Mouse (Mus musculus) adrenal gland, postnatal 4 days (tissue): ENCODE results near the gene Spats1. TPM values are rescaled to one million over a fixed set of nuclear protein-coding genes. Genes with fewer than 3 reads are reported as not detected.
A peak's percentile ranks its signal among the peaks of the same experiment; 100 is the strongest.
"Not testable (repeated sequence)": the region's sequence is repeated elsewhere in the genome, so short reads cannot be mapped to it uniquely, and the experiment has no call there.

ENCODE experiments used
- DNase-seq, 2 experiments: peaks; one replicate each; pipeline ENCODE4 v3.0.0; 2021 to 2022; ENCODE audit warnings: low spot score in 2 of 2, mixed read lengths in 2 of 2
- total RNA-seq, 2 experiments: library from RNA; stranded (reverse); gene quantifications; 2 replicates each; pipeline ENCODE4 v1.2.3; 2021

Spats1 gene
- total RNA-seq, 2 experiments from 2014 or later, result 0.48 TPM; not detected in 1

DNA sequence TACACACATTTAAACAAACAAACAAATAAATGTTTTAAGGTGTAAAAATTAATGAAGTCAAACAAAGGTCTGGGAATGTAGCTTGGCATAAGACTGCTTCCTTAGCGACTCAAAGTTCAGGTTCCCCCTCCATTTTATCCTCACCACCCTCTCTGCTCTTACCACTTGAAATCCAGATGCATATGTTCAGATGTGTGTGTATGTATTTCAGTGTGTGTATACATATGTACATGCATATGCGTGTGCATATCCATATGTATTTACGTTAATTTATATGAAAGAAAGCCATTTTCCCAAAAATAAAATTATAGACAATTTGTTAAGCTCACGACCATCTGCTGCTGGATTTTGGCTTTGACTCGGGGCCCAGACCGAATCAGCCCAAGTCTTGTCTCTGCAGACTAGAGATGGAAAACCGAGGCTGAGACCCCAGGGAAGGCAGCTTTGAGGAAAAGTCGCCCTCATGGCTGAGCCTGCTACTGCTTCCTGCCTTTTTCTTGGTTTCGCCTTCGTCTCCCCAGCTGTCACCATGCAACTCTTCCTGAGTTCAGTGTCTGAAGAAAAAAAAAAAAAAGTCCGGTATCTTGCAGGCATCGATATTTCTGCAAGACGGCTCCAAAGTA, 15.4 kb upstream of the Spats1 start:
- DNase-seq, result no peak

DNA sequence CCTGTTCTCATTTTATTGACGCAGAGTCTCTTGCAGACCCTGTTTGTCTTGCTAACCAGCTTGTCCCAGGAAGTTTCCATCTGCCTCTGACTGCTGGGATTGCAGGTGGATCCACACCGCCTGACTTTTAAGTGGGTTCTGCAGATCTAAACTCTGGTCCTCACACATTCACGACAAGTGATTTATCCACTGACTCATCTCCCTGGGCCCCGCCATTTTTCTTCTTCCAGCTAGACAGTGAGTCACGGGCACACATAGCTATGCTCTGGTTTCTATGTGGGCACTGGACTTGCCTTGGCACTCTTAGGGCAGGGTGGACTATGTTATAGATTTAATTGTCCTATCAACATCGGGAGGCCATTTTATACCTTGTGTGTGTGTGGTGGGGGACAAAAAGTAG, 14.5 kb upstream of the Spats1 start:
- DNase-seq, result no peak

DNA sequence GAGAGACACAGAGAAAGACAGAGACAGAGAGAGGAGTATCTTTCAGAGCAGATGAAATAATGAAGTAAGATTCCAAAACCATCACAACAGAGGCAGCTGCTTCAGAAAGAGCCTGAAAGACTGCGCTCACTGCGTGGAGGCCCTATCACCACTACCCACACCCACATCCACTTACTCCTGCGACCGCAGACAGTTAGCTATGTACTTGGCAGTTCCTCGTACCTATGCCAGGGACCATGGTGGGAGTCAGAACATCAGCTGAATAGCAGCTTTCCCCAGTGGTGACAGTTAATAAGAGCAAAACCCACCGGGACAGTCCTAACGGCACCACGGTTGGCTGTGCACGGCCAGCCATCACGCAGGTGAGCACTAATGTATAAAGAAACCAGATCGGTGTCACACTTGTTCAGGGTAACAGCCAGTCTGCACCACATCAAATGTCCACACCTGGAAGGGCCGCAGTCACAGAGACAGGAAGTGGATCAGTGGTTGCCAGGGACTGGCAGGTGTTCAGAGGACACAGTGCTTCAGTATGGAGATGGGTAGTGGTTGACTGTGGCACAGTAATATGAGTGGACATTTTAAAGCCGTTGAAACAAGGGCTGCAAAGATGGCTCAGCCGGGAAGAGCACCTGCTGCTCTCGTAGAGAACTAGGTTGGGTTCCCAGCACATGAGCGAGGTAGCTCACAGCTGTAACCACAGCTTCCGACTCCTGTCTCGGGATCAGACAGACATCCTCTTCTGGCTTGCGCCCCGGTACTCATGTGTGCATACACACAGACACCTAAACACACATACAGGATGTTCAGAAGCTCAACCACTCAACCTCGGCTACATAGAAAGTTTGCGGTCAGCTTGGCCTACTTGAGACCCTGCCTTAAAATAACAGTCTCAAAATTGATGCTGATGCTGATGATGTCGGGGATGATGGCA, 13.4 kb upstream of the Spats1 start:
- DNase-seq, result no peak

DNA sequence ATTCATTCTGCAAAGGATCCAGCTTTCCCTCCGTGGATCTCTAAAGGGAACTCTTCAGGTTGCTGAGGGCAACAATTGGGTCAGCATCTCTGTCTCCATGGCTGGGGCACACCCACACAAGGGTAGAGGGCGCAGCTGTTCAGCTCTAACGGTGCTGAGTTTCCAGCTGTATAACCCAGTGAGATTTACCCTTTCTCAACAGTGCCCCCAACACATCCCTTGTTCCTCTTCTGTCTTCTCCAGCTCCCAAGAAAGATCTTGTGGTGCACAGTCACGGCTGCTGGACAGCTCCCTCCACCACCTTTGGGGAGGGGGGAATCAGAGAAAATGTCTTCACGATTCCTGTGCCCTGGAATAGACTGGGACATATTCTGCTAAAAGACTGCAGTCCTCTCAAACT, 12.0 kb upstream of the Spats1 start:
- DNase-seq, result no peak

DNA sequence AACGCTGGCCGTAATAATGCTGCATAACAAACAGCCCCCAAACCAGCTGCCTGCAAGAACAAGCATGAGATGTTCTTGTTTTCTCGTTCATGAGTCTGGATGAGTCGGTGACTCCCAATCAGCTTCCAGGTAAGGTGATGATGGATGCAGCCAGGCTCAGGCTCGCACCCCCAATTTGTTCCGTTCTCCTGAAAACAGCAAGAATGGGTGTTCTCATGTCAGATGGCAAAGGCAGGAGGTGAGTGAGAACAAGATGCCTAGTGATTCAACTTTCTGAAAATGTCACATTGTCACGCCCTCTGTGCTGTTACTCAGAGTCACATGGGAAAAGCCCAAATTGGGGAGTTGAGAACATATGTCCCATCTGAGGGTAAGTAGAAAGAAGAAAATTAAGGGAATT, 10.4 kb upstream of the Spats1 start:
- no peak for DNase-seq

DNA sequence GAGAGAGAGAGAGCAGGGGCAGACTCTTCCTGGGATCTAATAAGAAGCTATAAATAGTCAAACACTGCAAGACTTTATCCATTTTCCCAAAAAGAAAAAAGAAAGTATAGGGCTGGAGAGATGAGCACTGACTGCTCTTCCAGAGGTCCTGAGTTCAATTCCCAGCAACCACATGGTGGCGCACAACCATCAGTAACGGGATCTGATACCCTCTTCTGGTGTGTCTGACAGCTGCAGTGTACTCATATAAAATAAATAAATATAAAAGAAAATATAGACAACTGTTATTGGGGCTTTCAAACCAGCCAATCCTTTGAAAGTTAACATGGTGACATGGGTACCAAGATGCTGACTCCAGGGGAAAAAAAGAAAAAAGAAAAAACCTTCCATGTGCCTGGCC, 5.2 kb upstream of the Spats1 start:
- no peak for DNase-seq

DNA sequence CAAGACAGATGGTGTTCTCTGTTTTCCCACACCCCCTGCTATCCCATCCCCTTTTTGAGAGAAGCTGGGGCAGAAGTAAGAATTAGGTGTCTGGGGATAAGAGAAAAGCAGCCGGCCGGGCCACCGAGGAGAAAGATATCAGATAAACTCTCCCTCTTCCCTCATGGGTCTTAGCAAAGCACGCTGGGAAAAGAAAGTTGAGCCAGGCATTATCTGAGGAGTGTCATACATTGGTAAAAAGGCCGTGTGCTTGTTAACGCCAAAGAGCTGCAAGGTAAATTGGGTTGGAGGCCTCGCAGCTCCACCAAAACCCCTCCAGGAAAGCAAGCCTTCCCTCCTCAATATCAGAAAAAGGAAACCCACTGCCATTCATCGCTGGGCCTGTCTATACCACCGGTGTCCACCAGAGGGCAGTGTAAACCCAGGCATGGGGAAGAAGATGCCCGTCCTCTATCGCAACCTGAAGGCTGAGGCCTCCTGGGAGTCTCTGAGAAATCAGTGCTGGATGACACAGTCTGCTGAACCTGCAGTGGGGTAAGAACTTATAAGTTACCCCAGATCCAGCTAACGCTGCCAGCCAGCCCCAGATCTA, 3.1 kb upstream of the Spats1 start:
- peak; percentile 52 to 77 for DNase-seq

DNA sequence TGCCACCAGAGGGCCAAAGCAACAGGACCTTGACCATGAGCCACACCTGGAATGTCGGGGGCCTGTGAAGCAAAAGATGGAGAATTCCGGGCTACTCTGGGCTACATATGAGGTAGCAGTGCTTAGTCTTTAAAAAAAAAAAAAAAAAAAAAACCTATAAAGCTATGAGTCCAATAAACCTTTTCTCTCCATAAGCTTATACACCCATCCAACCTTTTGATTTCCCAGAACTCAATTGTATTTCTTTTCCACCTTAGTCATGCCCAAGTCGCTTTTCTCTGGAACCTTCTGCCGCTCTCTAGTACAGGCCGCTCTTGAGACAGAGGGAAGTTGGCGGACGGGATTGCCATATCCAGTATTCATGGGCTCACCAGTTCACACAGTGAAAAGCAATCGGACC, 1.1 kb downstream of the Spats1 start:
- DNase-seq, result no peak

DNA sequence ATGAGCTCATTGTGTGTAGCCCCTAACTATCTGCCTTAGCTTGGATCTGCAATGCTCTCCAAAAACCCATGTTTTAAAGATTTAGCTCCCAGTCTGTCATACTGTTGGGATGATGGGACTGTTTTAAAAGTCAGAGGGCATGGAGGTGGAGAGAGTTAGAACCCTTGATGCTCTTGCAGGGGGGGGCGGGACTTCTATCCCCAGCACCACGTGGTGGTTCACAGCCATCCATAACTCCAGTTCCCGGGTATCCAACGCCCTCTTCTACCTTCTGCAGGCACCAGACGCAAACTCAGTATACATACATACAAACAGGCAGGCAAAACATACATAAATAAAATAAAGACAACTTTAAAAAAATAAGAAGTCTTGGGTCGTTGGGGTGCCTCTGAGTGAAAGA, 1.5 kb downstream of the Spats1 start:
- DNase-seq, result no peak

DNA sequence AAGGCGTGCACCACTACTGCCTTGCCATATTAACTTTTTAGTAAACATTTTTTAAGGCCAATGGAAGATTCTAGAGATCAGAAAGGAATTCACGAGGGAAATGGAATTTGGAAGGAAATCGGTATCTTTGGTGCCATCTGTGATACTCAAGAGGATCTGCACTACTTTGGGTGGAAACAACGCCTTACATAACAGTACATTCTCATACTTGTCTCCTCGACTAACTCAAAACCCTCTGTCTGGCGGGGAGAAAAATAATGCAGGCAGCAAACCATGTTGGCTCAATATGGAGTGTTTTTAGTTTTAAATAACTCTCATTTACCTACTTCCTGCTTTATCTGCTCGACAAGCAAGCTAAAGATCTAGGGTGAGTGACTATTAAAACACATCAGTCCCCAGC, 4.5 kb downstream of the Spats1 start:
- DNase-seq, result no peak

DNA sequence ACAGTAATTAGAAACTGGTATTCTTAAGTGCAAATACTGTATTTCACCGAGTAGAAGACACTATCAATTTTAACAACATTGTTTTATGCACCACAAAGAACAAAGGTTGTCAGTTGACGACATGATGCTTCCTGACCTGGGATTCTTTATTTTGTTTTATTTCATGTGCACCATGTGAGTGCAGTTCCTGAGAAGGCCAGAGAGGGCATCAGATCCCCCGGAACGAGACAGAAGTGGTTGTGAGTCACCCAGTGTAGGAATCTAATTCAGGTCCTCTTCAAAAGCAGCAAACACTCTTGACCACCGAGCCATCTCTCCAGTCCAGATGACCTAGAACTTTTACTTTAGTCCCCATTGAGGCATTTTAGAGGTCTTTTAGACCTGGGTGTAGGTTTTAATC, 6.9 kb downstream of the Spats1 start:
- no peak for DNase-seq

DNA sequence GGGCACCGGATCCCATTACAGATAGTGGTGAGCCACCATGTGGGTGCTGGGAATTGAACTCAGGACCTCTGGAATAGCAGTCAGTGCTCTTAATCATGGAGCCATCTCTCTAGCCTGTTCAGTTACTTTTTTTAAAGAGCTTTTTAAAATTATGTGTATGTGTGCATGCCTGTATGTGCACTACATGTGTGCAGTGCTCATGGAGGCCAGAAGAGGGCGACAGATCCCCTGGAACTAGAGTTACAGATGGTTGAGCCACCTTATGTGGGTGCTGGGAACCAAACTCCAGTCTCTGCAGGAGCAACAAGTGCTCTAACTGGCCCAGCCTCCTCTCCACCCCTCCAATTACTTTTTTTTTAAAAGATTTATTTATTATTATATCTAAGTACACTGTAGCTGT, 8.5 kb downstream of the Spats1 start:
- no peak for DNase-seq

DNA sequence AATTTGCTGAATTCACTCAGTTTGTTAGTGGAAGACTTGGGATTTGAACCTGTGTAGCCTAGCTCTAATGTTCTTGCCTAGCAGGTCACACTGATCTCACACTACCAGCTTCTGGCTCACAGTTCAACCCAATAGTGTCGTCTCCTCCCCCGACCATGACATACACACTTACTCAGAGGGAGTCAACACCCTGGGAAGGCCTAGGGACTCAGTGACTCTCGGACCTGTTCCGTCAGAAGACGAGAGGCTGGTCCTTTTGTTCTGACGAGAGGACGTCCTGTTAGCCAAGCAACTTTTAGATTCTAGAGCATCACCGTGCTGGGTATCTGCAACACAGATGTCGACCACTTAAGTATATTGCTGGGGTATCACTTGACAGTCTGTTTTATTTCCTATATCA, 11.0 kb downstream of the Spats1 start:
- no peak for DNase-seq

DNA sequence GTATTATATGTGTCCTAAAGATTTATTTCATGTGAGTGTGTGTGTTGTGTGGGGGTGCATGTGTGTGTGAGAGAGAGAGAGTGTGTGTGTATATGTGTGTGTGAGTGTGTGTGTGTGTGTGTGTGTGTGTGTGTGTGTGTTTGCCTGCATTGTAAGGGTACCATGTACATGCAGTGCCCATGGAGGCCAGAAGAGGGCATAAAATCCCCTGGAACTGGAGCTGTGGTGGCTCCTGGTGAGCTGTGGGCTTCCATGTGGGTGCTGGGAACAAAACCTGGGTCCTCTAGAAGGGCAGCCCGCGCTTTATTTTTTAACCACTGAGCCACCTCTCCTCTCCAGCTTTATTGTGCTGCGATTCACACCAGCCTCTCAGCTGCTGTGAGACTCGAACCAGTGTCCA, 12.7 kb downstream of the Spats1 start:
- no peak for DNase-seq

DNA sequence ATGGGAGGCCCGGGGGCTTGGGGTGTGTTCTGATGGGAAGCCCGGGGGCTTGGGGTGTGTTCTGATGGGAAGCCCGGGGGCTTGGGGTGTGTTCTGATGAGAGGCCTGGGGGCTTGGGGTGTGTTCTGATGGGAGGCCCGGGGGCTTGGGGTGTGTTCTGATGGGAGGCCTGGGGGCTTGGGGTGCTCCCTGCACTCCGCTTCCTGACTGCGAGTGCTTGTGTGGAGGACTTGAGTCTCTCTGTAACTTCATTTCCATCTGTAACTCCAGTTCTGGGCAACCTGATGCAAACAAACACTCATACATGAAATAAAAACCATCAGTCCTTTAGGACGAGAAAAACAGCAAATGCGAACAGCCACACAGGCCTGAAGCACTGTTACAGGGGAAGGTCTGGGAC, 16.2 kb downstream of the Spats1 start:
- no peak for DNase-seq

DNA sequence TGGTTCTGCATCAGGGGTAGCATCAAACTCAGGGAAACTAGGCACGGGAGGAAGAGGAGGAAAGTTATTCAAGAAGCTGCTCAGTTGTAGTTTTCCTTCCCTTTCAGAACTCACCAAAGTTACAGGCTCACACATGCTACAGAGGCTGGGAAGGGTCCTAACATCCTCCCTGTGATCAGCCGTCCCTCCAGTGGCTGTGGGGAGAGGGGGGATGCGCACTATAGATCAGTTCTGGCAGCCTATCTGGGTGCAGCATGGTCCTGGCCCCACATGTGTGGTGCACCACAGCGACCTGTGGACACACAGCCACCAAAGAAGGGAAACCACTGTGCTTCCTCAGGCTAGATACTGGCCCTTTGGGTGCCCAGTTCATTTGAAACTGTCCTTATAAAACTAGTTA, 16.7 kb downstream of the Spats1 start:
- DNase-seq, result no peak

DNA sequence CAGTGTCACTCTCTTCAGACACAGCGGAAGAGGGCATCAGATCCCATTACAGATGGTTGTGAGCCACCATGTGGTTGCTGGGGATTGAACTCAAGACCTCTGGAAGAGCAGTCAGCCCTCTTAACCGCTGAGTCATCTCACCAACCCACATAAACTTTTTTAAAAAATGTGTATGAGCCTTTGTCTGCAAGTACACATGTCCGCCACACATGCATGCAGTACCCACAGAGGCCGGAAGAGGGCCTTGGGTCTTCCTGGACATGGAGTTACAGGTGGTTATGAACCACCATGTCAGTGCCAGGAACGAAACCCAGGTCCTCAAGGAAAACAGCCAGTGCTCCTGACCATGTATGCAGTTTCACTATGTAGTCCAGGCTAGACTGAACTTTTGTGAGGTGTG, 17.7 kb downstream of the Spats1 start:
- no peak for DNase-seq

DNA sequence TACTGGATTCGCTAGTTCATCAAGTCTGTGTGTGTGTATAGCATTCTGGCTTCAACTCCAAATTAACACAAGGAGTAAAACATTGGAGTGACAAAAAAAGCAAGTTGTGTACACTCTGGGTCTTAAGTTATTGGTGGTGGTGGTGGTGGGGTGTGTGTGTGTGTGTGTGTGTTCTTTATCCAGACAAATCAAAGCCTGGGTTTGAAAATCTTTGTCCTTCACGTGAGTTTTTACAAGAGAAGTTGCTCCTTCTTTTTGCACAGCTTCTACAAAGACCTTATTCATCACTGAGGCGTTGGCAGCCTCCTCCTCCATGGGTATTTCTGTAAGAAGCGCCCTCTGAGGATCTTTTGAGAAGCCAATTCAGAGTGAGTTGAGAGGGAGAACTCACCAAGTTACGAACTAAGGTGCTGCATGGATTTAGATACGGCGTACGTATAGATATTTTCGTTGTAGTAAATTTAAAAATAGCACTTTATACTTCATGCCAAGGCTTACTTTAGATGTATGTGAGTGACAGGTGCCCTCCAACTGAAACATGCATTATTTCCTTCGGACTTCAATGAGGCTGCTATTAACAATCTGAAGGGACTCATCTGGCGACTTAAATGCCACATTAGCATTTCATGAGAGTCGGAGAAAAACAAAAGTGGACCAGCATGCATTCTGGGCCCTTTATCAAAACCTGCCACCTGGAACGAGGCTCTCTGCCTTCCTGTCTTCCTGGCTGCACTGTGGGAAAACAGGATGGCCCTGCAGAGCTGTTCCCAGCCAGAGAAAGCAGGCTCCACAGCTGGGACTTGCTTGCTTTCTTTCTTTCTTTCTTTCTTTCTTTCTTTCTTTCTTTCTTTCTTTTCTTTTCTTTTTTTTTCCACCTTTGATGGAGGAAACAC, 18.7 kb downstream of the Spats1 start:
- DNase-seq, result no peak

DNA sequence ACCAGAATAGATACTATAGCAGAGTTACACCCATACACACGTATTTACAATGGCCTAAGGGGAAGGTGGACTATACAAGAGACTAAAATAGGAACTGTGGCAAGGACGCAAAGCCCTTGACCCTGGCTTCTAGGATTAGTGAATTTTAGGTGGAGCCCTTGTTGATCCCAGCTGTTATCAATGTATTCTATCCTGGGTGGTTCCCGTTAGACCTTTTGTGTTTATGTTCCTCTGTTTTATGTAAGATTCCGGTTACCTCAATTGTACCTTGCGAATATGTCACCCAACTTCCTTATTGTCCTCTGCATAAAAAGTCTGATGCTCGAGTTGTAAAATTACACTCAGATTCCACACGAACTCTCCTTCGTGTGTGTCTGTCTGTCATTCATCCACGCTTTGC, 19.4 kb downstream of the Spats1 start:
- not testable (repeated sequence) for DNase-seq

DNA sequence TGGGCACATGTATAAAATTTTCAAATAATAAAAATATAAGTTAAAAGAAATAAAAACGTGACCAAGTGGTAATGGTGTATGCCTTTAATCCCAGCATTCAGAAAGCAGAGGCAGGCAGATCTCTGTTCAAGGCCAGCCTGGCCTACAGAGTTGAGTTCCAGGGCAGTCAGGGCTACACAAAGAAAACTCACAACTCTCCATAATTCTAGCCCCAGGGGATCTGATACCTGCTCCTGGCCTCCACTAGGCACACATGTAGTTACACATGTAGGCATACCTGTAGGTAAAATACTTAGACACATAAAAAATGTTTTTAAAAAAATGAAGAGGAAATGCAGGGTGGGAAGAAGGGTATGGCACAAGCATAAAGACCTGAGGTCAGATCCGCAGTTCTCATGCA, 20.4 kb downstream of the Spats1 start:
- DNase-seq, result no peak

DNA sequence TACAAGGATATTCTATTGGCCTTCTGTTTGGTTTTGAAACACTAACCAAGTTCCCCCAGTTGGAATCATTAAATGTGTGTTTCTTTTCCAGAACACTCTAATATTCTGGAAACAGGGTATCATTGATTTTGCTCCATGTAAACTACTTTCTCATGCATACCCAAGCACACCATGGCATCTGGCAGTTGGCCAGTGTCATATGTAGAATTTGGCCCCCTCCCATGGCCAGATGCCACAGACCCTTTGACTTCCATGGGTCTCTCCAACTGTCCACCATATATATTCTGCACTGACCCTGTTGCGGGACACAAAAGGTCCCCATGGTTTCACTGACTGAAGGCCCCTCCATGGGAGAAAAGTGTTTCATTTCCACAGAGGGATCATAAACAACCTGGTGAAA, 22.9 kb downstream of the Spats1 start:
- no peak for DNase-seq
